In genomic region chr10:60724496-60724895, GRCm38 (mm10) we compare ENCODE assay signal across 19 mouse cellular contexts.
"Had no signal": no experiment of that assay in that cellular context is flagged by ENCODE, and none has a peak within 500 bp of the region (broad histone marks: within the 10 kb centered on the region; RNA-seq: fewer than 3 reads in every experiment).

No protein-coding gene starts in this region.

- H3K4me2 ChIP-seq: lung, embryonic 14.5 days; midbrain, embryonic 12.5 days; neural tube, embryonic 13.5 days; neural tube, embryonic 15.5 days had no signal

- ATAC-seq: midbrain, embryonic 16.5 days had no signal

- H3K9ac ChIP-seq: liver, embryonic 14.5 days; lung, embryonic 14.5 days; midbrain, embryonic 12.5 days; neural tube, embryonic 13.5 days; neural tube, embryonic 15.5 days had no signal

- H3K9me3 ChIP-seq: midbrain, embryonic 10.5 days; midbrain, embryonic 12.5 days; neural tube, embryonic 13.5 days; neural tube, embryonic 15.5 days had no signal

- H3K27ac ChIP-seq: liver, embryonic 14.5 days; midbrain, embryonic 12.5 days; neural tube, embryonic 13.5 days; neural tube, embryonic 15.5 days had no signal

- H3K27me3 ChIP-seq: neural tube, embryonic 13.5 days; neural tube, embryonic 15.5 days had no signal

- DNase-seq: lung, adult 18-20 months; lung, embryonic 14.5 days; lung, postnatal 10 days; lung, postnatal 4 days; midbrain, embryonic 14.5 days; retina, postnatal 1 day; right cerebral cortex, adult 18-20 months; right cerebral cortex, postnatal 25 days; spleen, adult 18-20 months; thymus, adult 18-20 months; thymus, postnatal 14 days; thymus, postnatal 36 days had no signal

- H3K36me3 ChIP-seq: midbrain, embryonic 10.5 days; midbrain, embryonic 12.5 days; neural tube, embryonic 15.5 days had no signal

- H3K4me3 ChIP-seq: midbrain, embryonic 10.5 days; midbrain, embryonic 12.5 days; myocyte; neural tube, embryonic 13.5 days; neural tube, embryonic 15.5 days had no signal
